Mouse (Mus musculus): Measurements from ENCODE around the gene Sorl1.
"Not testable (repeated sequence)": the region's sequence is repeated elsewhere in the genome, so short reads cannot be mapped to it uniquely, and the experiment has no call there.

Gene Sorl1

GRCm38 (mm10) chr9:42092749-42093148, 31.3 kb downstream of the Sorl1 start:
- no peak for DNase-seq (ENCODE audit: low spot score)

GRCm38 (mm10) chr9:42091561-42091960, 32.5 kb downstream of the Sorl1 start:
- no peak for DNase-seq (ENCODE audit: low spot score)

- peak; percentile 67 for DNase-seq (ENCODE audit: low spot score)
These were observed 36.2 kb downstream of the Sorl1 start for GRCm38 (mm10) chr9:42087921-42088320.

- DNase-seq (ENCODE audit: low spot score): no peak
These were observed 38.1 kb downstream of the Sorl1 start for GRCm38 (mm10) chr9:42085970-42086369.

DNA sequence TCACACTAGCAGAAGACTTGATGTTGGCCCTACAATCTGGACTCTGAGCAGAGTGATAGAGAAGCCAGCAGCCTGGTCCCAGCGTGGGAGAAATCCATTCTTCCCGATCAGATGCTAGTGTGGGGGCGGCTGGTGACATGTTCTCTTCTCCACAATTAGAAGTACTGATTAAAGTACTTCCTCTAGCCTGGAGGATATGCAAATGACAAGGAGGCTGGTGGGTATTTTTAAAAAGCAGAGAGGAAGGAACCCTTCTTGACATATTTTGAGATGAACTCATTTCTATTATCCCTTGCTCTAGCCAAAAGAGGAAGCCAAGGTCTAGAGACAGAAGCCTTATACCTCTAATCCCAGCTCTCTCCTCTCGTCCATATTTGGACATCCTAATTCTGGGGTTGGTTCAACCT, 40.4 kb downstream of the Sorl1 start:
- DNase-seq (ENCODE audit: low spot score): no peak

GRCm38 (mm10) chr9:42081681-42082530, 42.2 kb downstream of the Sorl1 start:
- no peak for DNase-seq (ENCODE audit: low spot score)

- DNase-seq (ENCODE audit: low spot score): no peak
These were observed 43.4 kb downstream of the Sorl1 start for GRCm38 (mm10) chr9:42080671-42081070.

DNA sequence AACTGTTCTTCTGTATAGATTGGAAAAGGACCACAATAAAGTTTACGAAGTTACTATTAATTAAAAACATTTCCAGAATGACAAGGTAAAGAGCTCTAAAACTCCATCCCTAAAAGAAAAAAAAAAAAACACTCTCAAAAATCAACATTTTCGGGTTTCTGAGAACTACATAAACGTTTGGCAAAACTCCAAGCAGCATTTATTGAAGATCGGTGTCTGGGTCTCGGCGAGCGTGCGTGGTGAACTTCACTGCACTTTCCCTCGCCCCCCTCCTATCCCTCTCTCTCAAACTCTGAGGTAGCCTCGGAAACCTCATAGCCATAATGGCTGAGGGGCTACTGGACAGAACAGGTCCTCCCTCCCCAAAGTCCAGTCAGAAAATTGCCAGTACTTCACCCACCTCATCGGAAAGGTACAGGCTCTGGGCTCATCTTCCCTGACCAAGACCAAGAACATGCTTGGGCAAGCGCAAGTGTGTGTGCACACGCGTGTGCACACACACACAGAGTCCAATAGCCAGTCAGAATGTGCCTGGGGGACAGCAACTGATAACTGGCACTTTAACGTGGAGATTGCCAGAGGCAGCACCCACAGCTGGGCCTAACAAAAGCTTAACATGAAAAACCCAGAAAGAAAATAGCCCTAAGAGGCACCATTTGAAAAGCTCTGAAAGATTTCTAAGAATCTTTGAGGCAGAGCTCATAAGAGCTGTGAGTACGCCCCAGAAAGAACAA, 46.8 kb downstream of the Sorl1 start:
- DNase-seq (ENCODE audit: low spot score): no peak

GRCm38 (mm10) chr9:42076256-42076849, 47.7 kb downstream of the Sorl1 start:
- DNase-seq (ENCODE audit: low spot score): no peak

DNA sequence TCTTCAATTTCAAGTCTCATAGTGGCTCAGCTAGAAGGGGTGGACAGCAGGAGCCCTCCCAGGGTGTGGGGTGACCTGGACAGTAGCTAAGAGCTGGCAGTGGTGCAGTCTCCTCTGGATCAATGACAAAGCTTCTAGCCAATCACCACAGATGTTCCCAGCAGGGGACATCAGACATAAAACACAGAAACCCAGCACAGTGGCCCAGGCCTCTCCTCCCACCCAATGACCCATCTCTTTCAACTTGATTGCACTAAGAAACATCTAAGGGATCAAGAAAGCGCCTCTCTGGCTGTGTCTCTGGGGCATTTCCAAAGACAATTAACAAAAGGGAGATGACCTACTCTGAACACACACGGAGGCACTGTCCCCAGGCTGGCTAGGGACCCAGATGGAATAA, 48.9 kb downstream of the Sorl1 start:
- DNase-seq (ENCODE audit: low spot score): no peak

GRCm38 (mm10) chr9:42072010-42072409, 52.1 kb downstream of the Sorl1 start:
- peak; percentile 23 for DNase-seq (ENCODE audit: low spot score)

- no peak for DNase-seq (ENCODE audit: low spot score)
These were observed 53.2 kb downstream of the Sorl1 start for GRCm38 (mm10) chr9:42070856-42071255.

- no peak for DNase-seq (ENCODE audit: low spot score)
These were observed 54.6 kb downstream of the Sorl1 start for GRCm38 (mm10) chr9:42069471-42069870.

GRCm38 (mm10) chr9:42067950-42068349, 56.1 kb downstream of the Sorl1 start:
- DNase-seq (ENCODE audit: low spot score): no peak

DNA sequence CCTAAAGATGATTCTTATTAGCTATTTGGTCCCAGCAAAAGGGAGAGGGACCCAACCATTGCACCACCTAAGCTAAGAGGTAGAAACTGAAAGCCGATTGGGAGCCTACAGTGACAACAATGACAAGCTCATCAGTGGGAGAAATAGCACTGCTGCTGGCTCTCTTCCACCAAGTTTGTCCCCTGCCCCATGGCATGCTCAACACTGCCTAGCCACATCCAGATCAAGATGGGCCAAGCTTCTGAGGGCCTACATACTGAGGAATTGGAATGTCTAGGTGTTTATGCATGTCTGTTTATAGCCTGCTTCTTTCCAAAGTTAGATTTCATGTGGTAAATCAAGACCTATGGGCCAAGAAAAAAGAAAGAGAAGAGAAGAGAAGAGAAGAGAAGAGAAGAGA, 58.3 kb downstream of the Sorl1 start:
- DNase-seq (ENCODE audit: low spot score): no peak

DNA sequence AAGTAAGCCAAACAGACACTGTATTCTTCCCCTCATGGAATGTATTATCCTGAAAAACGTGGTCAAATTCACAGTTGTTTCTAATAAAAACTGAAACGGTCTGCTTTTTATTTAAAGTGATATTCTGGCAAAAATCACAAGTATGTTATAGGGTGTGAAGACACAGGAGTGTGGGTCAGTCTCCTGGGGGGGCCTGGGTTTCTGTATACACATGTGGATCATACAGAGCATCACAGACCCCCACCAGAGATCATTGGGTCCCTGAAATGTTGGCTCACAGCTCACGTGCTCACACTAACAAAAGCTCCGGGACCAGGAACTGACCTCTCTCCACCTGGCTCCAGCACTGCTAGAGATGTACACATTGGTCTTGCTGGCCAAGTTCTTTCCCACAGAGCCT, 60.7 kb downstream of the Sorl1 start:
- no peak for DNase-seq (ENCODE audit: low spot score)

GRCm38 (mm10) chr9:42062269-42062668, 61.8 kb downstream of the Sorl1 start:
- DNase-seq (ENCODE audit: low spot score): no peak

- DNase-seq (ENCODE audit: low spot score): not testable (repeated sequence)
These were observed 65.1 kb downstream of the Sorl1 start for GRCm38 (mm10) chr9:42059006-42059405.

- no peak for DNase-seq (ENCODE audit: low spot score)
These were observed 67.5 kb downstream of the Sorl1 start for GRCm38 (mm10) chr9:42056591-42056990.

DNA sequence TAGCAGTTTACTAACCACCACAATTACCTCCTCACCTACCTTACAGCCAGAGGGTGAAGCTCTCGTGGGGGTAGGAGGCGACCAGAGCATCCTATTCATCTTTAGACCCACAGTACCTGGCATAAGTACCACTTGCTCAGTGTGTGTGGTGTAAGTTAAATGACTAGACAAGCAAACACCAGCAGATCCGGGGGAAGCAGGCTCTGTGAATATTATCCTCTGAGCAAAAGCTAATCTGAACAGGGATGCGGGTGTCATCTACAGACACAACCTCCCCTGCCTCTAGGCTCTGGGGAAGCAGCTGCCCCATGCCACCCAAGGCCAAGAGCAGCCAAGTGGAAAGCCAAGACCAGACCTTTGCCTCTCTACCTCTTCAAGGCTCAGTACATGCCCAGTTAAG, 68.7 kb downstream of the Sorl1 start:
- DNase-seq (ENCODE audit: low spot score): no peak

DNA sequence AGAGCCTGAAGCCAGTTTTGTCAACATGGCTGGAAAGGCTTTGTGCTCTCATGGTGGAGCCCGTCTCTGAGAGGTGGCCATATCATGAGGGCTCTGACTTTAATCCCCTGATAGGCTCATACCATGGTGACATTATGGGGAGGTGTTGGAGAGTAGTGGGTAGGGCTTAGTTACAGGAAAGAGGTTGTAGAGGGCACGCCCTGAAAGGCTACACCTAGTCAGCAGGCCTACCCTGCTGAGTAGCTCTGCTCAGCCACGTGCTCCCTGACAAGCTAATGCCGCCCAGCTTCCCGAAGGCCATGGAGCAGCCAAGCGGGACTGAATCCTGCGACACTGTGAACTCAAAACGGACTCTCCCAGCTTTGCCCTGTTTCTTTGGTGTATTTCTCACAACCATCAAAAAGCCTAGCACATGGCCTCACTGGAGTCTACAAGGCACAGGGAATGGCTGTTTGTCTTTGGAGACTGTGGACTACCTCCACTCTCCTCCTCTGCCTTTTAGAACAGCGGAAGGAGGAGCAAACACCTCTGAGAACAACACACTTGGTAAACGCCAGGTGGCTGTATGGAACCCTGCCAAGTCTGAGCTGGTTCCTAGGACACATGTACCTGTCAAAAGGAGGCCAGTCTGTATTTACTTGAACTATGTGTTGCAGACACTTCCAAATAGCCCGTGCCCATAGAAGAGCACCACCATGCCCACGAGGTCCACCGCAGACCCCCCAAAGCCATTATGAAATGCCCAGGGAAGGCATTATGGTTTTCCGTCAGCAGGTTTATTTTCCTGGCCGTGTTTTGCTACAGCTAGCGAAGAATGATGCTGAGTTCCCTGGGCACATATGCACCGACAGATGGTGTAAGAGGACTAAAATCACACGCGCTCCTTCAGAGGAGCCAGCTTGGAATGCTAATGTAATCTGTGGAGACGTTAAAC, 69.5 kb downstream of the Sorl1 start:
- peak; percentile 64 for DNase-seq (ENCODE audit: low spot score)

Measured in lung, postnatal 25 days (tissue).